Mouse (Mus musculus): ENCODE measurements around the gene Zfp710. TPM values are rescaled to one million over a fixed set of nuclear protein-coding genes. Genes with fewer than 3 reads are reported as not detected.
"Not testable (repeated sequence)": the region's sequence is repeated elsewhere in the genome, so short reads cannot be mapped to it uniquely, and the experiment has no call there.

Gene Zfp710
- total RNA-seq, 2 experiments from 2014 or later = 5.1 to 6.9 TPM

DNA sequence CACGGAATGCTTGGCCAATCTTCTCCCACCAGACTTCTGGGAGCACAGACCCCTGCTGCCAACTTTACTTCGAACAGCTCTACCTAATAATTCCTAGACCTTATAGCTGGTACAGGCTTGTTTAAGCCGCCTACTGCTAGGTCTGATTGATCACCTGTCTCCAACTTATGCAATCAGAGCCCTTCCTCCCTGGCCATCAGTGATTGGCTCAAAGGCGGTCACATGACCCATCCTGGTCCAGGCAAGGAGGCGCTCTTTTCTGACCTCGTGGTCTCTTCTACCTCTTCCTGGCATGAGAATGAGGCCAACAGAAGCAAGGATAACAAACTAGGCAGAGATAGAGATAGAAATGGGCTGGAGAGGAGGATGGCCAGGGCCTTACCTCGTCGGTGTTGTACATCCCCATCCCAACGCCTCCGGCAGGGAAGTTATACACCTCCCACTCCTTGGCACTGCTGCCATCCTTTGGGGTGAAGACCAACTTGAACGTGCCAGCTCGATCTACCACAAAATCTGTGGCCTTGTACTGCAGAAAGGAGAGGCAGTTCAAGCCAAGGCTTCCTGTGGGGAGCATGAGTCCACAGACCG, 73.9 kb downstream of the Zfp710 start:
- no peak for ATAC-seq (replicated peaks; ENCODE audit: low FRiP score, poor library complexity, severe bottlenecking)

DNA sequence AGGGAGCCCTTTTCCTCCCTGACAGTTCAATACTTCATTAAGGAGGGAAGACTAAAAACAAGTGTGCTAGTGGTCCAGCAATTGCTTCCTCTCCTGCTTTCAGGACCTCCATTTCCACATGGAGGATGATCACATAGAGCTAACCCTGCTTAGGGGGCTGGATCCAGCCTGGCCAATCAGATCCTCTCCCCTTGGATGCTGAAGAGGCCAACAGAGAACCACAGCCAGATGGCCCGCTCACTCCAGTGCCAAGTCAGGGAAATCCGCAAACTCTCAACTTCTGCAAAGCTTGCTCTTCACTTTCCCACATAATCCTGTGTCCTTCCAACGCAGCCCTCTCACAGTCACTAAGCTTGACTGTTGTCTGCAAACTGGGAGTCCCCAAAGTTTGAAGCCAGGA, 78.7 kb downstream of the Zfp710 start:
- no peak for ATAC-seq (replicated peaks; ENCODE audit: low FRiP score, poor library complexity, severe bottlenecking)

DNA sequence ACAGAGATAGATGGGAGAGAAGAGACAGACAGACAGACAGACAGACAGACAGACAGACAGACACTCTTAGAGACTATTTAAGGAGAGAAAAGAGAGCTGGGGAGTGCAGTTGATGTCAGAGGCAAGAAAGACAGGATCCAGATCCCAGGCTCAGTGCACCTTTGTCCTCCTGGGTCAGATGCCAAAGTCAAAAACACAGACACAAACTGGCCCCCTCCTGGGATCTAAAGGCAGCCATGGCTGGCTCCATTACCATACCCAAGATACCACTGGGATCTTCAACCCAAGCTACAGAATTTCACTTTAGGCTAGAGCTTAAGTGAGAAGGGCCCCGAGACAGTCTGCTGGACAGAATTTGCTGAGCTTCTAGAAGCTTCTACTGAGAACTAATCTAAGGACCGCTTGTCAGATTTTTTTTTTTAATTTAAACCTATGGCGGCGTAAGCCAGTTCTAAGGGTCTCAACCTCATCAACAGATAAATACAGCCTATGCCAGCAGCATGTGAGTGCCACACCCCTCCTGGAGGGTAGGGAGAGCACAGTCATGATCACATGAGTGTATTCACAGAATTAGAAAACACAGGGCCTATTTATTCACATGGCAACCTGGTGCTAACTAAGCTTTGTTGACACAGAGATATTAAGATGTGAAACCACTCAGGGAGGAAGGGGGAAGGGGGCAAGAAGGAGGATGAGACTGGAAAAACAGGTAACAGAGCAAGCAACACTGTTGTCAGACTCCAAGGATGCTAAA, 81.2 kb downstream of the Zfp710 start:
- no peak for ATAC-seq (replicated peaks; ENCODE audit: low FRiP score, poor library complexity, severe bottlenecking)

DNA sequence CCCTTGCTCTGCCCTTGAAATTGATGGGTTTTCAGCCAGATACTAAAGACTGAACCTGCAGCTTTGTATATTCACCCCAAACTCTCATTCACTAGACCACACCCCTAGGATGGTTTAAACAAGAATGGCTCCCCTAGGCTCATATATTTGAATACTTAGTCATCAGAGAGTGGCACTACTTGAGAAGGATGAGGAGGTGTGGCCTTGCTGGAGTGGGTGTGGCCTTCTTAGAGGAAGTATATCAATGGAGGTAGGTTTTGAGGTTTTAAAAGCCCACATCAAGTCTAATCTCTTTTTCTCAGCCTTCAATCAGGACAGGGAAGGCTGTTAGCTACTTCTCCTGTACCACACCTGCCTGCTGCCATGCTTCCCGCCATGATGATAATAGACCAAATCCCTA, 81.8 kb downstream of the Zfp710 start:
- ATAC-seq (replicated peaks; ENCODE audit: low FRiP score, poor library complexity, severe bottlenecking) = no peak

DNA sequence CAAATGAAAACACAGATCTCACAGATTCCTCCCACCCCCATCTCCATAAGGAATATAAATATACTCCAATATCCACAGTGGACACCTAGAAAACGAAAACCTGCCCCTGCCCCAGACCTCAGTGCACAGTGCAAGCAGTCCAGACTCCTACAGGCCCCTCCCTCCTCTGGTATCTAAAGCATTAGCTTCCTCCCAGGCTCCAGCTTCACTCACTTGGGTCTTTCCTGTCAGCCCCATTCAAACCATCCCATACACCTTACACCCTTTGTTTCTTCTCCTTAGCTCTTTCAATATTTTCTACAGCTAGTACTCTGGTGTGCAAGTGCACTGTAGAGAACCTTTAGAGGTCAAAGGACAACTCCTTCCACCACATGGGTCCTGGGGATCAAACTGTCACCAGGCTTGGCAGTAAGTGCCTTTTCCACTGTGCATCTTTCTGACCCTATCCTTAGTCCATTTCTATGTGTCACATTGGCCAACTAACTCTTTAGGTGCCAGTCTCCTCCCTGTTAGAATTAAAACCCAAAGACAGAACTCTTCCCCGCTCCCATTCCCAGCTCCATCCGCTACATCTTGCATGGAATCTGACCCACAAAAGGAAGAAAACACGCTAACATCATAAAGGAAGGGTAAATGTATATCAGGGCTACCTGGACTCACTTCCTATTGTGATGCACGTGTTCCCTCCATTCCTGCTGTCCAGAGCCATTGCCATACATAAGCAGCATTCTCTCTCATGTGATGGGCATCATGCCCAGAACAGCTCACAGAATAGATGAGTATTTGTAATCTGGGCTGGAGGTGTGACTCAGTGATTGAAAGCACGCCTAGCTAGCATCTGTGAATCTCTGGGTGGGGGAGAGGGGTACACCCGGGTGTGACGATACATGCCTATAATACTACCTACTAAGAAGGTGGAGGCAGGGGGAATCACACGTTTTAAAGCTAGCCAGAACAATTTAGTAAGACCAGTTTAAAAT, 86.7 kb downstream of the Zfp710 start:
- no peak for ATAC-seq (replicated peaks; ENCODE audit: low FRiP score, poor library complexity, severe bottlenecking)

DNA sequence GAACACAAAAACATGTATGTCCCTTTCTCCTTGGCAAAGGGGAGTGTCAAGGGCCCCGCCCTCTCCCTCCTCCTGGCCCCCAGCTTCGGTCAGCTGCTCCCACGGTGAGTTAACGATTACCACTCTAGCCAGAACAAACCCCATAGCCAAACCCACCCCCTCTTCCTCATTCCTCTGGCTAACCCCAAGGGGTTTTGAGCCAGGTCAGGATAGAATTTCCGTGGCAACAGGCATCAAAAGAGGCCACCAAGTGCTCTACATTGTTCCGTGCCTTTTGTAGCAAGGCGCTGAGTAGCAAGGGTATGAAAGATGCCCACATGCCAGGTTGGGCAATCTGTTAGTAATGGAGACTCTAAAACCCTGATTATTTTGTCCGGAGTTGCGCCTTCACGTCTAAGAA, 89.4 kb downstream of the Zfp710 start:
- ATAC-seq (replicated peaks; ENCODE audit: low FRiP score, poor library complexity, severe bottlenecking) = no peak

DNA sequence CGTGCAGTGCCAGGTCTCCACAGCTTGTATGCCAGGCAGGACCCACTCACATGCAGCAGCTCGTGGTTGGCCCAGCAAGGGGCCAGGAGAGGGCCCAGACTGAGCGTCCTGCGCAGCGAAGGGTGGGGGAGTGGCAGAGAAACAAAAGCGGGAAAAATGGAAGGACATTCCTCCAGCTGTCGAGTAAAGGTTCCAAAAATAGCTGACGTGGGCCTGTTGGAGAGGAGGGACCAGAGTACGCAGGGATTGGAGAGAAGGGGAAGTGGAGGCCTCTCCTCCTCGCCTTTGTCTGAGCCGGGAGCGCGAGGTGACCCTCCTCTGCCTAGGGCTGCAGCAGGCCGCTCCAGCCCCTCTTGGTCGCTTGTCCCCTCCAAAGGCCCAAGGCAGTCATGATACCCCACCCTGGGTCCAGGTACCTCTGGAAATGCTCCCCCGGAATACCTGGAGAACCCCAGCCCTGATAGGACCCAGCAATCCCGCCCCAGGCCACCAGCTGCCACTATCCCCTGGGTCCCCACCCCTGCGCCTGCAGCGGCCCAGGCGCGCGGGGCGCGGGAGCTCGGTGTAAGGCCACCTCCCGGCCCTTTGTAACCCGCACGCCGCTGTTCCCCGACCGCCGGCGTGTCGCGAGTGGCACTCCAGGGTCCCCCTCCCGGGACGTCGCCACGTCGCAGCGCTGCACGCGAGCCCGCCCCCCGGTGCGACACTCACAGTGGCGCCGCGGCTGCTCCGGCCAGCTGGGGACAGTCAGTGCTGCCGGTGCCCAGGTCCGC, 90.0 kb downstream of the Zfp710 start:
- ATAC-seq (replicated peaks; ENCODE audit: low FRiP score, poor library complexity, severe bottlenecking) = 0 out of 2 replicates have a peak, but pooled peaks have one; percentile 19

DNA sequence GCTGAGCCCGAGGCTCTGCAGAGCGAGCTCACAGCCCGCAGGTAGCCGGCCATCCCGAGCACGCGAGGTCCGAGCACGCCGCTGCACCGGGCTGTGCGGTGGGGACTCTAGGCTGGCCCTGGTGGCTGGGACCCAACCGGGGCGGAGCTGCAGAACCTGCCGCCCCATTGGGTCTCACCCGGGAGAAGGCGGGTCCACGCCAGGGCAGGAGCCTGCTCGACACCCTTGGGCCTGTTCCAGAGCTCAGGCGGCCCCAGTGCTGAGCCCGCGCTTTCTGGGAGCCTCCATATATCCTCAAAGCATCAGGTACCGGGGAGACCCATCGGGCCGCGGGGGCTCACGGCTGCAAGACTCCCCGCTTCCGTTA, 90.6 kb downstream of the Zfp710 start, which contains the start of gene Idh2:
Idh2 (minus strand) TSS at position 169 of the 367 bp plus-strand sequence.
- peak; percentile 98 for ATAC-seq (replicated peaks; ENCODE audit: low FRiP score, poor library complexity, severe bottlenecking)

DNA sequence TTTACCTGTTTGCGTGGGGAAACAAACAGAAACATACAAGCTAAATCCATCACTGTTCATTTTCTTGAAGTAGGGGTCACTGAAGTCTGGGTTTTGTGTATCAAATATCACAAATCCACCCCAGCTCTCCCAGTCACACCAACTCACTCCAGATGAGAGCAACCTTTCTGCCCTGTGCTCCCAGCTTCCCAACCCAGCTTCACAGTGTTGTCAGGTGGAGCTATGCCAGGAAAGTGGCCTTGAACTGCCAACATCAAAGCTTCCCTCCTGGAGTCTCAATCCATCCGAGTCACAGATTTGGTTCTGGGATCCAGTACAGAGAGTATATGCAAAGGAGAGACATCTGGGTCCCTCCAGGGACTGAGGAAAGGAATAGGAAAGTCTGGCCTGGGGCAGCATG, 91.5 kb downstream of the Zfp710 start:
- no peak for ATAC-seq (replicated peaks; ENCODE audit: low FRiP score, poor library complexity, severe bottlenecking)

DNA sequence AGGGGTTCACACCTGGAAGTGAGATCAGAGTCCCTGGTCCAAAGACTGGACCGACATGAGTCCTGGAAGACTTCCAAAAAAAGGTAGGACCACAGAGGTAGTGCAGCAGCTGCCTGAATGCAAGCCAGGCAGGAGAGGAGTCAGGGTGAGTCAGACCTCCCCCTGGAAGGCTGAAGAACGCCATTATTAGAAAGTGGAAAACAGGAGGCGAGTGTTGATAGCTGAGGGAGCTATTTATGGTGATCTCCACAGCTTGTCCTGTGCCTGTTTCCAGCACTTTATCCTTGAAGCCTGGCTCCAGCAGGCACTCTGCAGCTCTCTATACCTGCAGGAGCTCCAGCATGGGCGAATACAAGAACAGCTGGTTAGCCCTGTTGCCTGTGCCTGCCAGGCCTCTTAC, 94.6 kb downstream of the Zfp710 start:
- ATAC-seq (replicated peaks; ENCODE audit: low FRiP score, poor library complexity, severe bottlenecking) = no peak

DNA sequence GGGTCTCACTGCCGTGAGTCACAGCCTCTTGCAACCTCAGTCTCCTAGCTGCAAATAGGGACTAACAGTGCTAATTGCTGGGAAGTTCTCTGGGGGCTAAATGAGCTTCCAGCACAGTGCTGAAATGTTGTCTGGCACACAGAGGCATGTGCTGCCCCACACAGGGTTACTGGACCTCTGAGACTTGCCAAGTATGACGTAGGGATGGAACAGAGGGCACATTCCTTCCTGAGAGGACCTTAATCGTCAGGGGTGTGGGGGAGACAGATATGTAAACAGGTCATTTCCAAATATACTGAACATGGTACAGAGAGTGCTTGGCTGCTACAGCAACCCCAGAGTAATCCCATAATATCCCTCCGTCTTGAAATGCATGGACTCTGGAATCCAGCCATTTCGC, 96.5 kb downstream of the Zfp710 start:
- ATAC-seq (replicated peaks; ENCODE audit: low FRiP score, poor library complexity, severe bottlenecking) = no peak

DNA sequence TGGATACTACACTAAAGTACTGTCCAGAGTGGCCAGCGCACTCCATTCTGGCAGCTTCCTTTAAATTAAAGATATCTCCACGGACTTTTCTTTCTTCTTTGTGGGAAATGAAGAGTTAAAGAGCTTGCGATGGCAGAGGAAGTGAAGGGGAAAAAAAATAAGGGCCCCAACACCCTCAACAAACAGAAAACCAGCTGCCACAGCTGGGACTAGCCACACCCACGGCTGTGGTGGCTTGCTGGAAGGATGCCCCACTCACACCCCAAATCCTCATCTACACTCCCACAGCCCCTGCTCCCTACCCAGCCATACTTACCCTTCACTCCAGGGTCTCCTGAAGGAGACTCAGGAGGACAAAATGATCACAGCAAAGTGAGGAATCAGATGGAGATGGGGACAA, 98.5 kb downstream of the Zfp710 start:
- ATAC-seq (replicated peaks; ENCODE audit: low FRiP score, poor library complexity, severe bottlenecking) = no peak

DNA sequence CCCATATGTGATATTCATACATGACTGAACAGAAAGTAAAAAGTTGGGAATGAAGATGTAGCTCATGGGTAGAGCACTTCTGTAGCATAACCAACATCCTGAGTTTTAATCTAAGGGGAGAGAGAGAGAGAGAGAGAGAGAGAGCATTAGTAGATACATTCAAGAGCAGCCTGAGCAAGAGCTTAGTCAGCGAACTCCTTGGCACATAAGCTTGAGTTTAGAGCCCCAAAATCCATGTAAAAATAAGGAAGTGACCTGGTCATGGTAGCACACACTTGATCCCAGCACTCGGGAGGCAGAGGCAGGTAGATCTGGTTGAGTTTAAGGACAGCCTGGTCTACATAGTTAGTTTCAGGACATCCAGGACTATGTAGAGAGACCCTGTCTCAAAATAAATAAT, 99.1 kb downstream of the Zfp710 start:
- ATAC-seq (replicated peaks; ENCODE audit: low FRiP score, poor library complexity, severe bottlenecking) = no peak

DNA sequence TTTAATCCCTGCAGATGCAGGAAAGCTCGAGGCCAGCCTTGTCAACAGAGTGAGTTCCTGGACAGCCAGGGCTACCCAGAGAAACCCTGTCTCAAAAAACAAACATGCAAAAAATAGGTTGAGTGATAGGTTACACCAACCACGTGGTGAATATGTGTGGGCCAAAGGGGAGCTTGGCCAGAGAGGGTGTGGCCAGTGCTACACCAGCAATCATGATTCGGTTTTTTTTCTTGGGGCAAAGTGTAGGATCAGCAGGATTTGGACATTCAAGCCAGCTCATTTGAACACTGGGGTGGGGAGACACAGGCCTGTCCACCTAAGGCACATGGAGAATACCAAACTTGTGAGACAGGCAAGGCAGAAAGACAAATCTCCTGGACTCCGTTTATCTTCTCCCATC, 104.7 kb downstream of the Zfp710 start:
- ATAC-seq (replicated peaks; ENCODE audit: low FRiP score, poor library complexity, severe bottlenecking) = no peak

DNA sequence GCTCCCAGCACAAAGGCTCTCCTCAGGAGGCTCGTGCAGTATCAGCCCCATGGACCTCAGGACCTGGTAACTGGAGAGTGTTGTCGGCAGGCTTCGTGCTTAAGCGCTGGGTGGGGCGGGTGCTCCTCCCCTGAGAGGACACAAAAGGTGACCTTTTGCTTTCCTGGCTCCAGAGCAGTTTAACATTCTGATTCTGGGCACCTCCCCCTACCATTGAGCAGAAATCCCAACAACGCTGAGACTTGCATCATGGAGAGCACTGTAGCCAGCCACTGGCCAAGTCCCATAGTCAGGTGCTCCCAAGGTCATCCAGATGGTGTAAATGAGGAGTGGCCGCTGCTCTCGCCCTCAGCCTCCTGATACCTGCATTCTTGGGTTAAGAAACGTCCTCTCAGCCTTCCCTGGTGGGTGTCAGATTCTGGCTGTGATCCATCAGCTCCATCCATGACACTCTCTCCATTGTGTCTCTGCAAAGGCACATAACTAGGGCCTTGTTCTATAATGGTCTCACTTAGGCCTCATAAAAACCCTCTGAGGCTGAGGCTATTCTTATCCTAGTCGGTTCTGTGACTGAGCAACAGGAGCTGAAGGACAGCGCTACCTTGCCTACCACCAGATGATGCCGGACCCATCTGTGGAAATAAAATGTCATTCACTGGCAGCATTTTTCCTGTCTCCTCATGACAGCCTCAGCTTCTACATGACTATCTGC, 105.9 kb downstream of the Zfp710 start:
- no peak for ATAC-seq (replicated peaks; ENCODE audit: low FRiP score, poor library complexity, severe bottlenecking)

DNA sequence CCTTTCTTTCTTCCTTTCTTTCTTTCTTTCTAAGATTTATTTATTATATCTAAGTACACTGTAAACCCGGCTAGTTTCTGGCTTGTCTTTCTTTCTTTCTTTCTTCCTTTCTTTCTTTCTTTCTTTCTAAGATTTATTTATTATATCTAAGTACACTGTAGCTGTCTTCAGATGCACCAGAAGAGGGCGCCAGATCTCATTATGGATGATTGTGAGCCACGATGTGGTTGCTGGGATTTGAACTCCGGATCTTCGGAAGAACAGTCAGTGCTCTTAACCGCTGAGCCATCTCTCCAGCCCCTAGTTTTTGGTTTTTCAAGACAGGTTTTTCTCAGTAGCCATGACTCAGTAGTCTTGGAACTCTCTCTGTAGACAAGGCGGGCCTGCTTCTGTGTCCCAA, 106.7 kb downstream of the Zfp710 start:
- ATAC-seq (replicated peaks; ENCODE audit: low FRiP score, poor library complexity, severe bottlenecking) = not testable (repeated sequence)

DNA sequence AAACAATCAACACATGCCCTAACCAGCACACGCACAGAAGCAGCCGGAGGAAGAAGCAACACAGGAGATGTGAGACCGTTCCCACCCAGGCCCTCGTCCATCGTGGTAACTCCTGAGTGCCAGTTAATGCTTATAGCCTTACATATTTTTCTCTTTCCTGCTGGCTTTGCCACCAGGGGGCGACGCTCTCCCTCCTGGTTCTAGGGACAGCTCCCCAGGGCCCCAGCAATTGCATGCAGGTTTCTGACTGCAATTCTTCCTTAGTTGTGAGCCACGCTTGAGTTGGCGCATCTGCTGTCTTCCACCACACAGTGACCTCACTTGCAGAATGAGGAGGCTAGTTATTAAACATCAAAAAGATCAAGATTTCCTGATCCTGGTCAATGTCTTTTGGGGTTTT, 107.9 kb downstream of the Zfp710 start:
- peak; percentile 78 for ATAC-seq (replicated peaks; ENCODE audit: low FRiP score, poor library complexity, severe bottlenecking)

DNA sequence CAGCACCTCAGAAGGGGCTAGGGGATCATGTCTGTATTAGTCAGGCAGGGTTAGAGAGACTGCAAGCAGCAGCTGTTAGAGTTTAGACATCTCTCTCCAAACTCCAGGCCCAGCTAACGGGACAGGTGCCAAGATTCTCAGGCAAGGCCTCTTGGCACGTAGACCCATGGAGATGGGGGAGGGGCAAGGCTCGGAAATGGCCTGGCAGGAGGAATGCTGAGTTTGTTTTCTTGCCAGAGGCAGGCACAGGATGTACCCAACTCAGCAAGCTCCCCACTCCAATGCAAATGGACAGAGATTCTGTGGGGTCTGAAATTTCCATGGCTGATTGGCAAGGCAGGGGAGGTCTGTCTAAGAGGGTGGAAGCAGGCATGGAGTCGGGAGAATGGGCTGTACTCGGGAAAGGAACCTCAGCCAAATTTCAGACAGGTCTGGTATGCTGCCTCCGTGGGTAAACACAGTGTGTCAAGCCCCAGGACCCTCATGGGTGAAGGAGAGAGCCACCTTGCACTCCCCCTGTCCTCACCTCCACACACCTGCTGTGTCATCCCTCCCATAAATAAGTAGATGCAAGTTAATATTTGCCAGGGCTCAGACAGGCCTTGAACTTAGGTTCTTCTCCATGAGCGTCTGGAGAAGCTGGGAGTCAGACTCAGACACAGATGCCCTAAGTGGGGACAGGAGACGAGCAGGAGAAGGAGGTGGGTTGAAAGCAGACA, 110.0 kb downstream of the Zfp710 start:
- ATAC-seq (replicated peaks; ENCODE audit: low FRiP score, poor library complexity, severe bottlenecking) = no peak

DNA sequence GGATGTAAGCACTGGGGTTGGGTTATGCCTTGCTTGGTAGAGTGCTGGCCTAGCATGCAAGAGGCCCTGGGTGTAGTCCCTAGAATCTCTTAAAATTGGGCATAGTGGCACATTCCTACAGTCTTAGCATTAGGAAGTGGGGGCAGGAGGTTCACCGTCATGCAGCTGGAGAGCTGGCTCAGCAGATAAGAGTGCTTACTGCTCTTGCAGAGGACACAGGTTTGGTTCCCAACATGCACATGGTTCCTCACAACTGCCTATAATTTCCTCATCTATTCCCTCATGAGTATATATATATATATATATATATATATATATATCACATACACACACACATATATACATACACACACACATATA, 110.5 kb downstream of the Zfp710 start:
- no peak for ATAC-seq (replicated peaks; ENCODE audit: low FRiP score, poor library complexity, severe bottlenecking)
